Mouse (Mus musculus) lung, adult 2 months (tissue): ENCODE results near the gene Olfr575.

Source experiments
- CTCF ChIP-seq: fragments of 200-500 bp; IDR thresholded peaks from 2 replicates; pipeline ENCODE4 v1.5.1; 2011; ENCODE audit warnings: mild to moderate bottlenecking, low read length, control low read depth; ENCODE audit not compliant: insufficient read depth
- POLR2A ChIP-seq: fragments of 200-500 bp; IDR thresholded peaks from 2 replicates; pipeline ENCODE4 v1.6.1; 2011; ENCODE audit warnings: low read depth, mild to moderate bottlenecking, control low read depth, low read length, borderline replicate concordance; ENCODE audit errors: extremely low read depth

GRCm38 (mm10) chr7:102948167-102948566 is 10.4 kb downstream of the Olfr575 start, which contains the start of gene Olfr574:
- TF ChIP-seq CTCF: no peak
- no peak for TF ChIP-seq POLR2A
